Mouse (Mus musculus) mature B cell (primary cell): Measurements from ENCODE around the gene Srcin1.

Experiments used
- in situ Hi-C: fragments of 300-500 bp; cut with MboI; formaldehyde crosslinking; loops from 2 replicates; pipeline ENCODE4 v1.14.3; 2019

Srcin1 gene

DNA sequence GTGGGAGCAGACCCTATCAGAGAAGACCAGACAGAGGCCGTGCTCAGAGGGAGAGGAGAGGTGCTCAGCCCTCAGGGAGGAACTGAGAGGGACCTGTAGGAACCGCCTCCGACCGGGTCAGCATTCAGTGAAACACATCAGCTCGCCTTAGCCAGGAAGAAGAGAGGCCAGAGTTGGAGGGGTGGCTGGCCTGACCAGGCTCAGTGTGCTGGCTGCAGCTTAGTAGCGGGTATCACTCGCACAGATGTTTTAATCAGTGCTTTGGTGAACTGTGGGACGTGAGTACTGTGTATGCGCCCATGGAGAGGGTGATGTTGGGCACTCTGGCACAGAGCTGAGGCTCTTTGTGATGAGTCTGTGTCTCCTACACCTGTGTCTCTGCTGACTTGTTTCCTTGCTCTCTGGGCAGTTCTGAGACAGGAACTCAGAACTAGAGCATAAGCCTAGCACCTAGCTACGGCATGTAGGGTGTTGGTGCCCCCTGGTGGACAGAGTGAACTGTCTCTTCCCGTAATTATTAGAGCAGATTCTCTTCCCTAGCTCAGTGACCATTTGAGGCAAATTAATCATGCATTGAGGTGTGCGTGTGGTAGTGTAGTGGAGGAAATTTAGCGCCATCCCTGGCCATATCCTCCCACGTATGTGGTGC lies 107.2 kb downstream of the Srcin1 start:
- in situ Hi-C loops, result no loop called here

DNA sequence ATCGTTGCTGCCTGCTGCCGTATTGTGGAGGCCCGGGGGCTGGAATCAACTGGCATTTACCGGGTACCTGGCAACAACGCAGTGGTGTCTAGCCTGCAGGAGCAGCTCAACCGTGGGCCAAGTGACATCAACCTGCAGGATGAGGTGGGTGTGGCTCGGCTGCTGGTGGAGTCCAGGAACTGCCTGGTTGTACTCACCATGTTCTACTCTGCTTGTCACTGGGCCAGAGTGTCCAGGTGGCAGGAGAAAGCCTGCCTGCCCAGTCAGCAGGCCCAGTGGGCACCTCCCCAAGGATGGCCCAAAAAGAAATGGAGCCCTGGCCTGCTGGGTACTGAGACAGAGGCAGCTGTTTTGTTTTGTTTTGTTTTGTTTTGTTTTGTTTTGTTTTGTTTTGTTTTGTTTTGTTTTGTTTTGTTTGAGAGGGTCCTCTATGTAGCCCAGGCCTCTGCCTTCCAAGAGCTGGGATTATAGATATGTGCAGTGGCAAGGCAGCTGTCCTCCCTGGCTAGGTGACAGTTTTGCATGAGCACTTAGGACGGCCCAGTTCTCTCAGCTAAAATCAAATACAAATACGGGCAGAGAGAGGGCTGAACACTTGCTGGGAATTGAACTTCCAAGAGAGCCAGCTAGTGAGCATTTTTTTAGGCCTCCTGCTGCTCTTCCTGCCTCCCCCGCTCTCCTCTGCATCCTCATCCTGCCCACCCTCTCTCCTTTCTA lies 109.4 kb downstream of the Srcin1 start:
- in situ Hi-C loops, result no loop called here

DNA sequence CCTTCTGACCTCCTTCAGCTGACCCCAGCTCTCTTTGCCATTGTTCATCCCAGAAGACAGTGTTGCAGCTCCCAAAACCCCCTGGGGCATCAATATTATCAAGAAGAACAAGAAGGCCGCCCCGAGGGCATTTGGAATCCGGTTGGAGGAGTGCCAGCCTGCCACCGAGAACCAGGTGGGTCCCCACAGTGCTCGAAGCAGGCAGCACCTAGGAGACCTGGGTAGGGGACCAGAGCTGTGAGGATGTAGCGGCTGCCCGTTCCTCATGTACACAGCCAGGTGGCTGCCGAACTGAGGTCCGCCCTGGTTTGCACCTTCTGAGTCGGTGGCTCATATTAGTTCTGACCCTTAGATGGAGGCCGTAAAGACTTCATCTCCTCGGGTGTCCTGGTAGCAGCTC lies 110.0 kb downstream of the Srcin1 start:
- in situ Hi-C loops, result no loop called here

DNA sequence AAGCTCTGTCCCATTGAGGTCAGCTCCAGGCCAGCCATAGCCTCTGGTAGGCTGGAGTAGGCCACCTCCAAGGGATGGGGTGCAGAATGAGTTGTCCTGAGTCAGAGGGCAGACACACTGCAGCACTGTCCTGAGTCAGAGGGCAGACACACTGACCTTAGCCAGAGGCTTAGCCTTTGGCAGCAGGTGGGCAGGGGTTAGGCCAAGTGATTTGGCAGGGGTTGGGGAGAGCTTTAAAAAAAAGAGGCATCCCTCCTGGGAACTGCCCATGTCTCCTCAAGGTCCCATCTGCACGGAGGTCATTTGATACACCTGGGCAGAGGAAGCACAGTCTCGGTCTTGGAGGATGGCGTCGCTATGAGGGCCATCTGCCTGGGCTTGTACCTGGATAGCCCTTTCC lies 112.0 kb downstream of the Srcin1 start:
- in situ Hi-C loops, result no loop called here

DNA sequence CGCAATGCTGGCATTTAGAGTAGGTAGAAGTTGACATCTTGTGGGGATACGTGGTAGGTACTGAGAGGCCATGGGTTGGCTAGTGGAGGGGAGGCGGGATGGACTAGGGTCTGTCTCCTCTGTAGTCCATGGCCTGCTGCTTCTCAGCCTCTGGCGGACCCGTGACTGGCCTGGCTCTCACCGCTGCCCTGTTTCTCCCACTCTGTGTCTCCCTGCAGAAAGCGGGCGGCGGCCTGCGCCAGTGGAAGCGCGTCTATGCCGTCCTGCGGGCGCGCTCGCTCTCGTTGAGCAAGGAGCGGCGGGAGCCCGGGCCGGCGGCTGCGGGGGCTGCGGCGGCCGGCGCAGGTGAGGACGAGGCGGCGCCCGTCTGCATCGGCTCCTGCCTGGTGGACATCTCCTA lies 112.8 kb downstream of the Srcin1 start:
- in situ Hi-C loops, result no loop called here

DNA sequence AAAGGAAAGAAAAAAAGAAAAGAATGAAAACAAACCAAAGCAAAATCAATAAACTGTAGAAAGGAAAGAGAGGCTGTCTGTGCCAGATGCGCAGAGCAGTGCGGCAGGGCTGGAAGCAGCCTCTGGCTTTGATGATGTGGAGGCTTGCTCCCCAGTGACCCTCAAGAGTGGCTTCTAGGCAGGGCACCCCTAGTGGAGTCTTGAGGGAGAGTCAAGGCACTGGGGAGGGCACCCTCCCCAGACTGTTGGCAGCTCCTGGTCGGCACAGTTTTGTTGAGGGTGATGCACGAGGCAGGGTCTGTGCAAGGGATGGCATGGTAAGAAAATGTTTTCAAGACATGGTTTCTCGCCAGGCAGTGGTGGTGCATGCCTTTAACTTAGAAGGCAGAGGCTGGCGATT lies 113.4 kb downstream of the Srcin1 start:
- in situ Hi-C loops, result no loop called here

DNA sequence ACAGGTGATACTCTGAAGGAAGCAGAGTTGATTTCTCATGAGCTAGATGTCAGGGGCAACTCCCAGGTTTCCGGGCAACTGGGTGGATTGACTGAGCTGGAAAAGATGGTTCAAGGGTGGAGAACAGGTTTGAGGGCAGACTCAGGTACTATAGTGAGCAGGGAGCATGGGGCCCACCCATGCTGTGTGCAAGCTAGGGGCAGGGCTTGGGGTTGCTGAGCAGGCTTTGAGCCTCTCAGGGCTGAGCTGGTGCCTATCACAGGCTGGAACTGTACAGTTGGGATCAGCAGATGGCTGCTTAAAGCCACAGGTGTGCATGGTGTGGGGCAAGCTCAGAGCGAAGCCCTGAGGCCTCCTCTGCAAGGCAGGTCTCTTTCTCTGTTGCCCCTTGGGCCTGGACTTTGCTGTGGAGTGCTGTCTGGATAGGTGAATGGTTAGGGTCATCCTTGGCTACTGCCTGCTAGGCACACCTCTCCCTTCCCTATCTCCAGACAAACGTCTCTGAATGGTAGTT lies 114.6 kb downstream of the Srcin1 start:
- in situ Hi-C loops, result no loop called here
